Mouse (Mus musculus): ENCODE measurements around the gene Slc44a2. TPM values are rescaled to one million over a fixed set of nuclear protein-coding genes. Genes with fewer than 3 reads are reported as not detected.
"Not testable (repeated sequence)": the region's sequence is repeated elsewhere in the genome, so short reads cannot be mapped to it uniquely, and the experiment has no call there.

Gene Slc44a2
- polyA plus RNA-seq, 1 experiment = 47.1 TPM

DNA sequence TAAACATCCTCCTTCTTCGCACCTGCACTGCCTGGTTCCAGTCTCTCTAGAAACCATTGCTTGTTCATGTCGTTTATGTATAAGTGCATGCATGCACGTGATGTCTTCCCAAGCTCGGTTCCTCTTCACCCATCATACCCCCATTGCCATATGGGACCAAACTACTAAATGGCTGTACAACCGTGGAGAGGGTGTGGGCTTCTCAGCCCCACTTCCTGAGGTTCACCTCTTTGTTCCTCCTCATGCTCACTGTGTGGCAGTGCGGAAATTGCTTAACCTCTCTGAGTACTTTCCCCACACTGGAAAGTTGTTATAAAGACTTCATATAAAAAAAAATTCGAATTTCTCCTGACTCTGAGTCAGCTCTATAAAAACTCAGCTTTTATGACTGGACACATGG, 3.8 kb upstream of the Slc44a2 start:
- Histone ChIP-seq H3K4me1 (ENCODE audit: control insufficient read depth, insufficient read depth, low read length) (peaks cover 21% of the 10 kb centered on the region), H3K4me3 (ENCODE audit: control insufficient read depth, low read depth, low read length) (no peak overlapping the region), H3K27ac (ENCODE audit: control insufficient read depth, insufficient read depth, low read depth, low read length) (no peak overlapping the region), H3K36me3 (ENCODE audit: control insufficient read depth, insufficient read depth, low read length) (no peaks in the 10 kb centered on the region), H3K27me3 (ENCODE audit: control insufficient read depth, insufficient read depth, low read length) (no peaks in the 10 kb centered on the region)
- TF ChIP-seq POLR2A (IDR thresholded peaks at IDR 0.05; ENCODE audit: control insufficient read depth, low read depth, low read length) (no peak), CTCF (IDR thresholded peaks at IDR 0.05; ENCODE audit: control insufficient read depth, insufficient read depth, insufficient replicate concordance, low read depth, low read length) (no peak)

GRCm38 (mm10) chr9:21318792-21319191, 1.7 kb upstream of the Slc44a2 start:
- Histone ChIP-seq H3K36me3 (ENCODE audit: control insufficient read depth, insufficient read depth, low read length) (no peaks in the 10 kb centered on the region), H3K27ac (ENCODE audit: control insufficient read depth, insufficient read depth, low read depth, low read length) (no peak overlapping the region), H3K4me1 (ENCODE audit: control insufficient read depth, insufficient read depth, low read length) (peaks cover 20% of the 10 kb centered on the region), H3K27me3 (ENCODE audit: control insufficient read depth, insufficient read depth, low read length) (no peaks in the 10 kb centered on the region), H3K4me3 (ENCODE audit: control insufficient read depth, low read depth, low read length) (no peak overlapping the region)
- TF ChIP-seq POLR2A (IDR thresholded peaks at IDR 0.05; ENCODE audit: control insufficient read depth, low read depth, low read length) (no peak), CTCF (IDR thresholded peaks at IDR 0.05; ENCODE audit: control insufficient read depth, insufficient read depth, insufficient replicate concordance, low read depth, low read length) (no peak)

GRCm38 (mm10) chr9:21319503-21319902, 995 bp upstream of the Slc44a2 start:
- Histone ChIP-seq H3K36me3 (ENCODE audit: control insufficient read depth, insufficient read depth, low read length) (no peaks in the 10 kb centered on the region), H3K27ac (ENCODE audit: control insufficient read depth, insufficient read depth, low read depth, low read length) (no peak overlapping the region), H3K4me3 (ENCODE audit: control insufficient read depth, low read depth, low read length) (no peak overlapping the region; the same call in 1 of the 2 replicates), H3K27me3 (ENCODE audit: control insufficient read depth, insufficient read depth, low read length) (no peaks in the 10 kb centered on the region), H3K4me1 (ENCODE audit: control insufficient read depth, insufficient read depth, low read length) (peaks cover 20% of the 10 kb centered on the region)
- TF ChIP-seq POLR2A (IDR thresholded peaks at IDR 0.05; ENCODE audit: control insufficient read depth, low read depth, low read length) = no peak
- no peak for TF ChIP-seq CTCF (IDR thresholded peaks at IDR 0.05; ENCODE audit: control insufficient read depth, insufficient read depth, insufficient replicate concordance, low read depth, low read length)

DNA sequence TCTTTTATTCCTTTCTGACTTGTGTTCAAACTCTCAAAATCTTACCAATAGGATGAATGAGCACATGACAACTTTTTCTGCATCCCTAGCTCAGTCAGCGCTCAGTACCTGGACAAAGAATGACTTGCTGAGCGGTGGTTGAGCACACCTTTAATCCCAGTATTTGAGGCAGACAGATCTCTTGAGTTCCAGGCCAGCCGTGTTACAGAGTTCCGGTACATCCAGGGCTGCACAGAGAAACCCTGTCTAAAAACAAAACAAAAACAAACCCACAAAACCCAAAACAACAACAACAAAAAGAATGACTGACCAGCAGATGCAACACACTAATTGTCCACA, 249 bp upstream of the Slc44a2 start:
- Histone ChIP-seq H3K27ac (ENCODE audit: control insufficient read depth, insufficient read depth, low read depth, low read length) (peak overlapping the region; percentile 68; the same call in 1 of the 2 replicates), H3K36me3 (ENCODE audit: control insufficient read depth, insufficient read depth, low read length) (no peaks in the 10 kb centered on the region), H3K4me1 (ENCODE audit: control insufficient read depth, insufficient read depth, low read length) (peaks cover 20% of the 10 kb centered on the region), H3K4me3 (ENCODE audit: control insufficient read depth, low read depth, low read length) (peak overlapping the region; percentile 87), H3K27me3 (ENCODE audit: control insufficient read depth, insufficient read depth, low read length) (no peaks in the 10 kb centered on the region)
- TF ChIP-seq POLR2A (IDR thresholded peaks at IDR 0.05; ENCODE audit: control insufficient read depth, low read depth, low read length) (no peak), CTCF (IDR thresholded peaks at IDR 0.05; ENCODE audit: control insufficient read depth, insufficient read depth, insufficient replicate concordance, low read depth, low read length) (no peak)

DNA sequence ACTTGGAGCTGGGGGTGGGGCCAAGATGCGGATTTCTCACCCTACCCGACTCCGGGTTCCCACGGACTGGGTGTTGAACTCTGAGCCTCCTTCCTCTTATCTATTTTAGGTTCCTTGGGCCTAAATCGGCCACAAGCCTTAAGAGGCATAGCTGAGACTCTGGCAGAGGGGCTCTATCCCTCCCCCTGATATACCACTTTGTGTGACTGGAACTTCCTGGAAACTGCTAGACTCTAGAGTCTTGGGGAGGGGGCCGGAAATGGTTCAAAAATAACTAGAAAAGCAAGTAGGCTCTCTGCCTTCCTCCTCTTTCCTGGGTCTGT, 976 bp downstream of the Slc44a2 start:
- peaks cover 20% of the 10 kb centered on the region for H3K4me1 ChIP-seq (ENCODE audit: control insufficient read depth, insufficient read depth, low read length)
- H3K27me3 ChIP-seq (ENCODE audit: control insufficient read depth, insufficient read depth, low read length) = no peaks in the 10 kb centered on the region
- TF ChIP-seq POLR2A (IDR thresholded peaks at IDR 0.05; ENCODE audit: control insufficient read depth, low read depth, low read length) (no peak), CTCF (IDR thresholded peaks at IDR 0.05; ENCODE audit: control insufficient read depth, insufficient read depth, insufficient replicate concordance, low read depth, low read length) (no peak)
- H3K4me3 ChIP-seq (ENCODE audit: control insufficient read depth, low read depth, low read length) = peak overlapping the region; percentile 87
- H3K27ac ChIP-seq (ENCODE audit: control insufficient read depth, insufficient read depth, low read depth, low read length) = no peak overlapping the region; the same call in 1 of the 2 replicates
- H3K36me3 ChIP-seq (ENCODE audit: control insufficient read depth, insufficient read depth, low read length) = no peaks in the 10 kb centered on the region

GRCm38 (mm10) chr9:21322211-21322916, 1.9 kb downstream of the Slc44a2 start:
- Histone ChIP-seq H3K4me1 (ENCODE audit: control insufficient read depth, insufficient read depth, low read length) (peaks cover 20% of the 10 kb centered on the region), H3K36me3 (ENCODE audit: control insufficient read depth, insufficient read depth, low read length) (no peaks in the 10 kb centered on the region), H3K4me3 (ENCODE audit: control insufficient read depth, low read depth, low read length) (peak overlapping the region; percentile 87), H3K27me3 (ENCODE audit: control insufficient read depth, insufficient read depth, low read length) (no peaks in the 10 kb centered on the region), H3K27ac (ENCODE audit: control insufficient read depth, insufficient read depth, low read depth, low read length) (peak overlapping the region; percentile 52; the same call in 1 of the 2 replicates)
- no peak for TF ChIP-seq CTCF (IDR thresholded peaks at IDR 0.05; ENCODE audit: control insufficient read depth, insufficient read depth, insufficient replicate concordance, low read depth, low read length)

GRCm38 (mm10) chr9:21322917-21323297, 2.4 kb downstream of the Slc44a2 start:
- H3K4me1 ChIP-seq (ENCODE audit: control insufficient read depth, insufficient read depth, low read length) = peaks cover 20% of the 10 kb centered on the region
- H3K27me3 ChIP-seq (ENCODE audit: control insufficient read depth, insufficient read depth, low read length); H3K4me3 ChIP-seq (ENCODE audit: control insufficient read depth, low read depth, low read length); H3K27ac ChIP-seq (ENCODE audit: control insufficient read depth, insufficient read depth, low read depth, low read length); H3K36me3 ChIP-seq (ENCODE audit: control insufficient read depth, insufficient read depth, low read length): not testable (repeated sequence)

DNA sequence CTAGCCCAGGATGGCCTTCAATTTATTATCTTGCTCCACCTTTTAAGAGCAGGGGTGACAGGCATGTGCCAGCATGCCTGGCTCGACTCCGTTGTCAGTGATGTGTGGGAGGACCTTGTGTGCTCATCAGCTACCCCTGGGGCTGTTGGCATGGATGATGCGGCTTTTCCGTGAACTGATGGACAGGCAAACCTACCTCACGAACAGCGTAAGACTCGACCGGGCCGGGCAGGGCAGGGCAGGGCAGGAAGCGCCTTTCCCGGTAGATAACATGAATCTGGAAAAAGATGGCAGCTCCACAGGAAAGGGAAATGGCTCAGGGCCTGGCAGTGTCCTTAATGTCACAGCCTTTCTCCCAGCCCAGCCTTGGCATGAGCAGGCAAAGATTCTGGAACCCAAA, 3.8 kb downstream of the Slc44a2 start:
- no peak overlapping the region for H3K4me3 ChIP-seq (ENCODE audit: control insufficient read depth, low read depth, low read length)
- no peak overlapping the region for H3K27ac ChIP-seq (ENCODE audit: control insufficient read depth, insufficient read depth, low read depth, low read length)
- no peaks in the 10 kb centered on the region for H3K36me3 ChIP-seq (ENCODE audit: control insufficient read depth, insufficient read depth, low read length)
- no peaks in the 10 kb centered on the region for H3K27me3 ChIP-seq (ENCODE audit: control insufficient read depth, insufficient read depth, low read length)
- H3K4me1 ChIP-seq (ENCODE audit: control insufficient read depth, insufficient read depth, low read length) = peaks cover 24% of the 10 kb centered on the region
- no peak for TF ChIP-seq CTCF (IDR thresholded peaks at IDR 0.05; ENCODE audit: control insufficient read depth, insufficient read depth, insufficient replicate concordance, low read depth, low read length)
- TF ChIP-seq POLR2A (IDR thresholded peaks at IDR 0.05; ENCODE audit: control insufficient read depth, low read depth, low read length) = no peak

All from testis, adult 2 months (tissue).